23 mouse cellular contexts compared by ENCODE assay signal in genomic region chr11:90981626-90982025, GRCm38 (mm10).
A peak's percentile ranks its signal among the peaks of the same experiment; 100 is the strongest.
DNase-seq lines count a peak whose midpoint lies in the region; ATAC-seq and TF ChIP-seq lines count a peak whose summit lies in the region.
"Had no signal": no experiment of that assay in that cellular context is flagged by ENCODE, and none has a peak within 500 bp of the region (broad histone marks: within the 10 kb centered on the region; RNA-seq: fewer than 3 reads in every experiment).

No protein-coding gene starts in this region.

- H3K27ac ChIP-seq in gastrocnemius, adult 2 months: no peak overlapping the region
- H3K27ac ChIP-seq: embryonic facial prominence, embryonic 12.5 days; forebrain, embryonic 10.5 days; forebrain, embryonic 15.5 days; heart, embryonic 13.5 days; hindbrain, embryonic 15.5 days; limb, embryonic 13.5 days; midbrain, embryonic 12.5 days; stomach, embryonic 15.5 days had no signal

- DNase-seq in cerebellum, adult 8-10 months: peak; percentile 0
- no peak for DNase-seq in cerebellum, adult 11-12 months
- DNase-seq in left cerebral cortex, postnatal 4 days: peak; percentile 11
- DNase-seq in left cerebral cortex, adult 9 months (ENCODE audit: low spot score in 2 of 2): no peak
- peak; percentile 53 to 67 for DNase-seq in cerebellum, postnatal 14 days
- DNase-seq in gastrocnemius, adult 2 months: no peak
- DNase-seq: adrenal gland, postnatal 10 days; heart, postnatal 10 days; kidney, adult 9 months; kidney, postnatal 10 days; layer of hippocampus, adult 9-11 months; lung, postnatal 36 days; right cerebral cortex, postnatal 25 days had no signal

- intact Hi-C loops in left cerebral cortex, postnatal 4 days (cut with DNase I): no loop called here
- intact Hi-C loops in gastrocnemius, adult 2 months (cut with DNase I): no loop called here

- no peak for ATAC-seq in monocyte, adult 5-6 weeks (replicated peaks; ENCODE audit: insufficient number of reproducible peaks, low FRiP score, low TSS enrichment, poor library complexity, severe bottlenecking)
- ATAC-seq: forebrain, embryonic 15.5 days; Patski had no signal

- TF ChIP-seq CTCF in gastrocnemius, adult 2 months (IDR thresholded peaks at IDR 0.05): no peak

- H3K4me3 ChIP-seq in gastrocnemius, adult 2 months: no peak overlapping the region
- H3K4me3 ChIP-seq: embryonic facial prominence, embryonic 12.5 days; forebrain, embryonic 10.5 days; forebrain, embryonic 15.5 days; heart, embryonic 13.5 days; hindbrain, embryonic 15.5 days; limb, embryonic 13.5 days; midbrain, embryonic 12.5 days; stomach, embryonic 15.5 days had no signal

Comparison
In these comparisons a context has a peak if more than half of its experiments do, and no peak if none do; other contexts are left out.
1. DNase-seq: peak in cerebellum, adult 8-10 months (single experiment), left cerebral cortex, postnatal 4 days (single experiment) and cerebellum, postnatal 14 days (2 of 2); none in cerebellum, adult 11-12 months (single experiment), left cerebral cortex, adult 9 months (0 of 2) and gastrocnemius, adult 2 months (single experiment).